Mouse (Mus musculus): Measurements from ENCODE around the gene Zpr1. TPM values are rescaled to one million over a fixed set of nuclear protein-coding genes. Genes with fewer than 3 reads are reported as not detected.
"Not testable (repeated sequence)": the region's sequence is repeated elsewhere in the genome, so short reads cannot be mapped to it uniquely, and the experiment has no call there.

Gene Zpr1
- total RNA-seq, 2 experiments from 2014 or later: 35.1 to 39.9 TPM

GRCm38 (mm10) chr9:46259111-46259510 is 13.8 kb upstream of the Zpr1 start:
- no peak for ATAC-seq (replicated peaks; ENCODE audit: poor library complexity)

- no peak for ATAC-seq (replicated peaks; ENCODE audit: poor library complexity)
These were observed 11.7 kb upstream of the Zpr1 start for GRCm38 (mm10) chr9:46261131-46261530.

GRCm38 (mm10) chr9:46268343-46268873 is 4.5 kb upstream of the Zpr1 start, which contains the start of gene Apoa5:
Gene Apoa5 (plus strand): TSS chr9:46268633.
- ATAC-seq (replicated peaks; ENCODE audit: poor library complexity): no peak

- ATAC-seq (replicated peaks; ENCODE audit: poor library complexity): no peak
These were observed 3.7 kb upstream of the Zpr1 start for GRCm38 (mm10) chr9:46269125-46269524.

- no peak for ATAC-seq (replicated peaks; ENCODE audit: poor library complexity)
These were observed 2.1 kb upstream of the Zpr1 start for GRCm38 (mm10) chr9:46270782-46271181.

GRCm38 (mm10) chr9:46272070-46272469 is 794 bp upstream of the Zpr1 start:
- ATAC-seq (replicated peaks; ENCODE audit: poor library complexity): peak; percentile 40

GRCm38 (mm10) chr9:46274494-46274893 is 1.6 kb downstream of the Zpr1 start:
- ATAC-seq (replicated peaks; ENCODE audit: poor library complexity): no peak

- peak; percentile 96 for ATAC-seq (replicated peaks; ENCODE audit: poor library complexity)
These were observed 10.0 kb downstream of the Zpr1 start, which contains the start of gene Bud13 for GRCm38 (mm10) chr9:46282631-46283436. Gene Bud13 (plus strand): TSS chr9:46283008.

GRCm38 (mm10) chr9:46298381-46298780 is 25.5 kb downstream of the Zpr1 start:
- ATAC-seq (replicated peaks; ENCODE audit: poor library complexity): no peak

GRCm38 (mm10) chr9:46302142-46302541 is 29.3 kb downstream of the Zpr1 start:
- peak; percentile 86 for ATAC-seq (replicated peaks; ENCODE audit: poor library complexity)

GRCm38 (mm10) chr9:46309121-46309520 is 36.3 kb downstream of the Zpr1 start:
- no peak for ATAC-seq (replicated peaks; ENCODE audit: poor library complexity)

- peak; percentile 98 for ATAC-seq (replicated peaks; ENCODE audit: poor library complexity)
These were observed 41.6 kb downstream of the Zpr1 start for GRCm38 (mm10) chr9:46314507-46314906.

GRCm38 (mm10) chr9:46314921-46315320 is 42.1 kb downstream of the Zpr1 start:
- no peak for ATAC-seq (replicated peaks; ENCODE audit: poor library complexity)

GRCm38 (mm10) chr9:46315807-46316365 is 43.0 kb downstream of the Zpr1 start:
- no peak for ATAC-seq (replicated peaks; ENCODE audit: poor library complexity)

GRCm38 (mm10) chr9:46316388-46316787 is 43.5 kb downstream of the Zpr1 start:
- ATAC-seq (replicated peaks; ENCODE audit: poor library complexity): no peak

- ATAC-seq (replicated peaks; ENCODE audit: poor library complexity): no peak
These were observed 44.0 kb downstream of the Zpr1 start for GRCm38 (mm10) chr9:46316909-46317308.

GRCm38 (mm10) chr9:46317957-46318356 is 45.1 kb downstream of the Zpr1 start:
- no peak for ATAC-seq (replicated peaks; ENCODE audit: poor library complexity)

- ATAC-seq (replicated peaks; ENCODE audit: poor library complexity): not testable (repeated sequence)
These were observed 47.0 kb downstream of the Zpr1 start, which contains the start of gene 4931429L15Rik for GRCm38 (mm10) chr9:46319886-46320285. Gene 4931429L15Rik (minus strand): TSS chr9:46319986.

- ATAC-seq (replicated peaks; ENCODE audit: poor library complexity): no peak
These were observed 47.6 kb downstream of the Zpr1 start for GRCm38 (mm10) chr9:46320461-46320860.

- ATAC-seq (replicated peaks; ENCODE audit: poor library complexity): no peak
These were observed 54.0 kb downstream of the Zpr1 start for GRCm38 (mm10) chr9:46326694-46327405.

Data from megakaryocyte progenitor cell, adult 5-6 weeks (primary cell).